ENCODE assay signal across 19 mouse cellular contexts in genomic region chr17:52103891-52104290, GRCm38 (mm10).
DNase-seq lines count a peak whose midpoint lies in the region; ATAC-seq lines count a peak whose summit lies in the region.
"Had no signal": no experiment of that assay in that cellular context is flagged by ENCODE, and none has a peak within 500 bp of the region (broad histone marks: within the 10 kb centered on the region; RNA-seq: fewer than 3 reads in every experiment).

No protein-coding gene starts in this region.

- peak; percentile 24 for DNase-seq in CD4-positive, CD25-positive, alpha-beta regulatory T cell, adult 2 months (ENCODE audit: low read depth, low spot score)
- no peak for DNase-seq in kidney, postnatal 36 days
- DNase-seq in kidney, adult 11 months: no peak
- DNase-seq: adrenal gland, adult 2 months; adrenal gland, postnatal 10 days; adrenal gland, postnatal 25 days; B cell, adult 2 months; cerebellum, adult 11 months; cerebellum, adult 18-20 months; cerebellum, adult 8-10 months; cerebellum, adult 9-11 months; cerebellum, postnatal 14 days; cerebellum, postnatal 36 days; embryo, embryonic 11 days; forebrain, postnatal 0 days had no signal

- peak; percentile 43 for ATAC-seq in activated CD4-positive, CD25-positive, alpha-beta regulatory T cell, adult 4 months
- ATAC-seq in inflammation-experienced regulatory T-cells, adult 6 months: peak; percentile 64
- ATAC-seq: forebrain, embryonic 14.5 days; forebrain, postnatal 0 days; Patski had no signal
